Mouse (Mus musculus): ENCODE data around the gene Fig4.

DNA sequence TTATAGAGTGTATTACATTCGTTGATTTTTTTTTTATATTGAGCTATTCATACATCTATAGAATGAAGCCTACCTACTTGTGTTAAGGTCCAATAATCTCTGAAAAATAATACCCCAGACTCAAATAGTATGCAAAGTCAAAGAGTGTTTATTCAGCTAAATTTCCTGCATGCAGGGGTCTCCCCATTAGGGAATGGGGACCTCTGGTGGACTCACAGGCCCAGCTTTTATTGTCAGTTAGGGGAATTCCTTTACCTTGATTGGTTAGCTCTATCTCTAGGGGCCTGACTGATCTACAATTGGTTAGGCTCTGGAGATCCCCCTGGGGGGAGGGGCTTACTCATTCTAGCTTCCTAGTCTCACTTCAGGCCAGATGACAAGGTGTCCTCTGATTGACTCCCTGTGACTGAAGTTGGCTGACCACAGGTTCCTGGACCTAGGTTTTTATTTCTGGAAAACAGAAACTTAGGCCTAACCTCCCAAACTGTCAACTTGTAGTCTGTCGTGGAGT is 29.5 kb upstream of the Fig4 start:
- no peak for TF ChIP-seq ZNF384 (IDR thresholded peaks at IDR 0.05; ENCODE audit: low read depth, low read length)
- TF ChIP-seq CHD2 (IDR thresholded peaks at IDR 0.05; ENCODE audit: low read depth, low read length) = no peak
- TF ChIP-seq ZC3H11A (IDR thresholded peaks at IDR 0.05; ENCODE audit: borderline replicate concordance, low read depth, low read length) = no peak
